Mouse (Mus musculus) bone marrow, adult 2 months (tissue): ENCODE measurements around the gene Gm28042. TPM values are rescaled to one million over a fixed set of nuclear protein-coding genes. Genes with fewer than 3 reads are reported as not detected.

Experiments used
- H3K27ac ChIP-seq: fragments of 200-500 bp; 2 replicates; pipeline ENCODE4 v1.5.1; 2012; ENCODE audit warnings: low read depth, mild to moderate bottlenecking, control low read depth, inconsistent platforms, low read length; ENCODE audit not compliant: control insufficient read depth, poor library complexity, insufficient read depth
- H3K4me1 ChIP-seq: fragments of 200-500 bp; 2 replicates; pipeline ENCODE4 v1.6.1; 2011; ENCODE audit warnings: low read length; ENCODE audit not compliant: control insufficient read depth, insufficient read depth
- H3K4me3 ChIP-seq: fragments of 200-500 bp; replicated peaks from 2 replicates; pipeline ENCODE3; 2011; ENCODE audit warnings: mild to moderate bottlenecking, low read depth, low read length, control low read depth; ENCODE audit not compliant: control insufficient read depth
- CTCF ChIP-seq: fragments of 200-500 bp; IDR thresholded peaks from 2 replicates; pipeline ENCODE4 v1.5.1; 2011; ENCODE audit warnings: low read length, control low read depth; ENCODE audit not compliant: control insufficient read depth, insufficient read depth
- POLR2A ChIP-seq: fragments of 200-500 bp; IDR thresholded peaks from 2 replicates; pipeline ENCODE4 v1.6.1; 2011; ENCODE audit warnings: low read depth, mild to moderate bottlenecking, control low read depth, low read length, borderline replicate concordance; ENCODE audit not compliant: control insufficient read depth
- WGBS: fragments of 180-500 bp; shearing (Covaris S2); methylation state at CpG from one replicate; pipeline ENCODE4 v1.1.7; 2018; 5-methylcytosine and 5-hydroxymethylcytosine counted together
- polyA plus RNA-seq: library from polyadenylated mRNA; stranded (reverse); fragments of >200 nt; gene quantifications from 2 replicates; pipeline ENCODE4 v1.2.4, GENCODE M21; 2011; ENCODE audit warnings: low replicate concordance; ENCODE audit not compliant: missing spikeins, insufficient read depth, insufficient read length

Gene Gm28042
- polyA plus RNA-seq, 1 experiment, result 1.5 TPM

GRCm38 (mm10) chr2:120003970-120004369 lies 23.3 kb upstream of the Gm28042 start:
- H3K27ac ChIP-seq, result no peak overlapping the region
- TF ChIP-seq CTCF (no peak), POLR2A (no peak)
- peaks cover 1% of the 10 kb centered on the region for H3K4me1 ChIP-seq
- no peak overlapping the region for H3K4me3 ChIP-seq
- WGBS, result 74% methylated on average over 2 of the region's 2 CpGs

- Histone ChIP-seq H3K4me1 (peaks cover 1% of the 10 kb centered on the region), H3K4me3 (no peak overlapping the region), H3K27ac (no peak overlapping the region)
- 90% methylated on average over 7 of the region's 7 CpGs for WGBS
- TF ChIP-seq CTCF (no peak), POLR2A (no peak)
Measured at GRCm38 (mm10) chr2:120006696-120007095, 20.6 kb upstream of the Gm28042 start.

- H3K4me1 ChIP-seq, result no peaks in the 10 kb centered on the region; the same call in 1 of the 2 replicates
- no peak overlapping the region for H3K27ac ChIP-seq
- H3K4me3 ChIP-seq, result no peak overlapping the region
- TF ChIP-seq POLR2A (no peak), CTCF (no peak)
- WGBS, result 77% methylated on average over 4 of the region's 4 CpGs
Measured at GRCm38 (mm10) chr2:120007680-120008210, 19.5 kb upstream of the Gm28042 start.

- H3K4me1 ChIP-seq, result no peaks in the 10 kb centered on the region; the same call in 1 of the 2 replicates
- TF ChIP-seq CTCF (no peak), POLR2A (no peak)
- no peak overlapping the region for H3K4me3 ChIP-seq
- WGBS, result 9% methylated on average over 4 of the region's 4 CpGs
- no peak overlapping the region for H3K27ac ChIP-seq
Measured at GRCm38 (mm10) chr2:120008672-120009071, 18.6 kb upstream of the Gm28042 start.

GRCm38 (mm10) chr2:120011462-120012200 lies 15.7 kb upstream of the Gm28042 start:
- Histone ChIP-seq H3K4me3 (no peak overlapping the region), H3K27ac (no peak overlapping the region), H3K4me1 (no peaks in the 10 kb centered on the region; the same call in 1 of the 2 replicates)
- TF ChIP-seq POLR2A, result no peak
- TF ChIP-seq CTCF, result peak; percentile 44
- WGBS, result 80% methylated on average over 8 of the region's 8 CpGs

GRCm38 (mm10) chr2:120012924-120013323 lies 14.4 kb upstream of the Gm28042 start:
- no peaks in the 10 kb centered on the region for H3K4me1 ChIP-seq
- no peak overlapping the region for H3K4me3 ChIP-seq
- H3K27ac ChIP-seq, result no peak overlapping the region
- no peak for TF ChIP-seq POLR2A
- no peak for TF ChIP-seq CTCF
- 82% methylated on average over 13 of the region's 13 CpGs for WGBS

- 92% methylated on average over 2 of the region's 2 CpGs for WGBS
Measured at GRCm38 (mm10) chr2:120013831-120014486, 13.3 kb upstream of the Gm28042 start.

GRCm38 (mm10) chr2:120015882-120016281 lies 11.4 kb upstream of the Gm28042 start:
- WGBS, result 67% methylated on average over 4 of the region's 4 CpGs
- Histone ChIP-seq H3K4me3 (no peak overlapping the region), H3K27ac (no peak overlapping the region), H3K4me1 (no peaks in the 10 kb centered on the region)
- TF ChIP-seq CTCF, result no peak
- no peak for TF ChIP-seq POLR2A

More at GRCm38 (mm10) chr2:120013831-120014486, 13.3 kb upstream of the Gm28042 start:
- no peak overlapping the region for H3K27ac ChIP-seq
- TF ChIP-seq CTCF, result no peak
- no peak for TF ChIP-seq POLR2A
- H3K4me1 ChIP-seq, result no peaks in the 10 kb centered on the region
- H3K4me3 ChIP-seq, result no peak overlapping the region
